Mouse (Mus musculus) spleen, adult 2 months (tissue): ENCODE results near the gene Ptdss2.

Experiments used
- CTCF ChIP-seq: fragments of 200-500 bp; IDR thresholded peaks from 2 replicates; pipeline ENCODE4 v1.5.1; 2011; ENCODE audit warnings: mild to moderate bottlenecking, inconsistent platforms; ENCODE audit not compliant: insufficient read depth, insufficient read length, insufficient replicate concordance; ENCODE audit errors: extremely low read depth
- POLR2A ChIP-seq: fragments of 200-500 bp; IDR thresholded peaks from 2 replicates; pipeline ENCODE4 v1.6.1; 2011; ENCODE audit warnings: low read depth, low read length, inconsistent platforms

- TF ChIP-seq CTCF (no peak), POLR2A (no peak)
These were observed 9.9 kb downstream of the Ptdss2 start for GRCm38 (mm10) chr7:141131904-141132755.
